Mouse (Mus musculus) heart, adult 8-10 months (tissue): Measurements from ENCODE around the gene Ldlrap1. TPM values are rescaled to one million over a fixed set of nuclear protein-coding genes. Genes with fewer than 3 reads are reported as not detected.

Experiments used
- DNase-seq: peaks from one replicate; pipeline ENCODE4 v3.0.0; 2022; ENCODE audit warnings: low spot score
- total RNA-seq, 4 experiments: library from RNA; stranded (reverse); gene quantifications; 2 replicates each; pipeline ENCODE4 v1.2.4; 2022

Gene Ldlrap1
- total RNA-seq, 4 experiments from 2014 or later = 12.1 to 15.3 (median 13.0) TPM

- DNase-seq = no peak
Observed at GRCm38 (mm10) chr4:134751682-134752380, 16.0 kb downstream of the Ldlrap1 start.

- DNase-seq = no peak
Observed at GRCm38 (mm10) chr4:134750825-134751224, 17.0 kb downstream of the Ldlrap1 start.

- DNase-seq = no peak
Observed at GRCm38 (mm10) chr4:134750263-134750662, 17.6 kb downstream of the Ldlrap1 start.

GRCm38 (mm10) chr4:134749301-134750030 lies 18.4 kb downstream of the Ldlrap1 start:
- DNase-seq = no peak

GRCm38 (mm10) chr4:134745900-134746661 lies 21.7 kb downstream of the Ldlrap1 start:
- DNase-seq = no peak

- no peak for DNase-seq
Observed at GRCm38 (mm10) chr4:134743881-134744633, 23.8 kb downstream of the Ldlrap1 start.

GRCm38 (mm10) chr4:134741949-134742348 lies 25.9 kb downstream of the Ldlrap1 start:
- DNase-seq = no peak

GRCm38 (mm10) chr4:134740186-134740585 lies 27.6 kb downstream of the Ldlrap1 start:
- DNase-seq = no peak

- DNase-seq = no peak
Observed at GRCm38 (mm10) chr4:134739530-134739929, 28.3 kb downstream of the Ldlrap1 start.

- DNase-seq = no peak
Observed at GRCm38 (mm10) chr4:134737365-134737910, 30.4 kb downstream of the Ldlrap1 start.

- DNase-seq = no peak
Observed at GRCm38 (mm10) chr4:134736147-134736546, 31.7 kb downstream of the Ldlrap1 start.

- peak; percentile 48 for DNase-seq
Observed at GRCm38 (mm10) chr4:134734629-134735081, 33.2 kb downstream of the Ldlrap1 start.

- peak; percentile 61 for DNase-seq
Observed at GRCm38 (mm10) chr4:134734038-134734628, 33.7 kb downstream of the Ldlrap1 start.

- no peak for DNase-seq
Observed at GRCm38 (mm10) chr4:134733371-134733770, 34.5 kb downstream of the Ldlrap1 start.

- DNase-seq = peak; percentile 35
Observed at GRCm38 (mm10) chr4:134730106-134730505, 37.7 kb downstream of the Ldlrap1 start.

GRCm38 (mm10) chr4:134725735-134726345 lies 42.0 kb downstream of the Ldlrap1 start:
- DNase-seq = no peak

GRCm38 (mm10) chr4:134724974-134725373 lies 42.9 kb downstream of the Ldlrap1 start:
- DNase-seq = no peak

- no peak for DNase-seq
Observed at GRCm38 (mm10) chr4:134723251-134723650, 44.6 kb downstream of the Ldlrap1 start.

- DNase-seq = no peak
Observed at GRCm38 (mm10) chr4:134721076-134721475, 46.7 kb downstream of the Ldlrap1 start.

GRCm38 (mm10) chr4:134720371-134720770 lies 47.5 kb downstream of the Ldlrap1 start:
- no peak for DNase-seq
